Mouse (Mus musculus): ENCODE measurements around the gene Cyp3a41a. TPM values are rescaled to one million over a fixed set of nuclear protein-coding genes. Genes with fewer than 3 reads are reported as not detected.

Gene Cyp3a41a
- polyA plus RNA-seq (2012; fragmentation: generic; extraction: Trizol), result not detected

GRCm38 (mm10) chr5:145720036-145720435 lies at the start of gene Cyp3a41a:
Gene Cyp3a41a, minus strand, starts transcription at chr5:145720136.

Other genes with a start within 250 kb of the Cyp3a41a start
- not detected for gene Cyp3a41b, start 135.4 kb downstream of the Cyp3a41a start, polyA plus RNA-seq (2012; fragmentation: generic; extraction: Trizol)
- not detected for gene Cyp3a44, start 85.7 kb upstream of the Cyp3a41a start, polyA plus RNA-seq (2012; fragmentation: generic; extraction: Trizol)
- gene Cyp3a11, start 159.8 kb upstream of the Cyp3a41a start, polyA plus RNA-seq (2012; fragmentation: generic; extraction: Trizol), result not detected